Mouse (Mus musculus) small intestine, adult 2 months (tissue): Measurements from ENCODE around the gene Cyp39a1.

Source experiments
- CTCF ChIP-seq: fragments of 200-500 bp; IDR thresholded peaks from 2 replicates; pipeline ENCODE4 v1.5.1; 2012; ENCODE audit warnings: low read depth, mild to moderate bottlenecking, control low read depth, inconsistent platforms, low read length, moderate library complexity, mixed read lengths; ENCODE audit not compliant: insufficient replicate concordance, insufficient read length; ENCODE audit errors: extremely low read depth
- POLR2A ChIP-seq: fragments of 200-500 bp; IDR thresholded peaks from 2 replicates; pipeline ENCODE4 v1.6.1; 2012; ENCODE audit warnings: low read depth, mild to moderate bottlenecking, control low read depth, inconsistent platforms, low read length, moderate library complexity

- TF ChIP-seq CTCF: no peak
- TF ChIP-seq POLR2A: no peak
Measured at GRCm38 (mm10) chr17:43684086-43684485, 16.9 kb downstream of the Cyp39a1 start.
